Mouse (Mus musculus) midbrain, postnatal 0 days (tissue): ENCODE results near the gene Atxn1l. TPM values are rescaled to one million over a fixed set of nuclear protein-coding genes. Genes with fewer than 3 reads are reported as not detected.
"Not testable (repeated sequence)": the region's sequence is repeated elsewhere in the genome, so short reads cannot be mapped to it uniquely, and the experiment has no call there.

Experiments used
- ATAC-seq: fragments of 200-750 bp; cut with Nextera tagmentation; 2 replicates; pipeline ENCODE4 v1.8.0; 2017; ENCODE audit warnings: moderate number of reproducible peaks, mild to moderate bottlenecking, moderate TSS enrichment, moderate library complexity; ENCODE audit not compliant: low FRiP score
- DNase-seq: peaks from one replicate; pipeline ENCODE4 v3.0.0-alpha.2; 2015; ENCODE audit warnings: low spot score
- H3K27ac ChIP-seq: fragments of 300-500 bp; sonication (generic); 2 replicates; pipeline ENCODE4 v1.5.1; 2014; ENCODE audit warnings: low read depth, mild to moderate bottlenecking, low read length, mixed read lengths
- H3K27me3 ChIP-seq: fragments of 300-500 bp; sonication (generic); 2 replicates; pipeline ENCODE4 v1.6.1; 2014; ENCODE audit warnings: low read length, control low read depth, mixed read lengths; ENCODE audit not compliant: insufficient read depth
- H3K36me3 ChIP-seq: fragments of 300-500 bp; sonication (generic); 2 replicates; pipeline ENCODE4 v1.6.1; 2014; ENCODE audit warnings: low read length, control low read depth, mixed read lengths; ENCODE audit not compliant: insufficient read depth
- H3K4me1 ChIP-seq: fragments of 300-500 bp; sonication (generic); 2 replicates; pipeline ENCODE4 v1.6.1; 2014; ENCODE audit warnings: mild to moderate bottlenecking, control low read depth, antibody characterized with exemption, low read length, mixed read lengths; ENCODE audit not compliant: insufficient read depth
- H3K4me2 ChIP-seq: fragments of 300-500 bp; sonication (generic); 2 replicates; pipeline ENCODE4 v1.6.1; 2014; ENCODE audit warnings: low read depth, mild to moderate bottlenecking, low read length, mixed read lengths; ENCODE audit not compliant: poor library complexity, severe bottlenecking
- H3K4me3 ChIP-seq: fragments of 300-500 bp; sonication (generic); 2 replicates; pipeline ENCODE4 v1.5.1; 2014; ENCODE audit warnings: low read depth, mild to moderate bottlenecking, low read length, moderate library complexity
- H3K9ac ChIP-seq: fragments of 300-500 bp; sonication (generic); replicated peaks from 2 replicates; pipeline ENCODE4 v1.6.1; 2014; ENCODE audit warnings: mild to moderate bottlenecking, low read length, moderate library complexity, mixed read lengths; ENCODE audit not compliant: poor library complexity, severe bottlenecking
- H3K9me3 ChIP-seq: fragments of 300-500 bp; sonication (generic); 2 replicates; pipeline ENCODE4 v1.6.1; 2016; ENCODE audit warnings: low read length, control low read depth
- CTCF ChIP-seq: IDR thresholded peaks from 2 replicates; pipeline ENCODE4 v1.5.1; 2016; ENCODE audit warnings: antibody characterized with exemption, mild to moderate bottlenecking
- WGBS: fragments of 180-500 bp; shearing (Covaris S2); extraction: QIAGEN DNeasy Blood & Tissue Kit; methylation state at CpG from one replicate; pipeline ENCODE4 v1.1.7; 2014; 5-methylcytosine and 5-hydroxymethylcytosine counted together
- polyA plus RNA-seq: library from polyadenylated mRNA; unstranded; fragments of >200 nt; fragmentation: Nextera tagmentation; extraction: Ambion mirVana; gene quantifications from 2 replicates; pipeline ENCODE4 v1.2.1, GENCODE M21; 2015
- total RNA-seq: library from RNA; depleted of rRNA; stranded (reverse); fragments of >200 nt; gene quantifications from 2 replicates; pipeline ENCODE4 v1.2.3, GENCODE M21; 2014

Gene Atxn1l
- total and polyA plus RNA-seq, 2 experiments from 2014 or later, result 3.9 to 12.4 TPM

GRCm38 (mm10) chr8:109756849-109757248 is 19.3 kb upstream of the Atxn1l start:
- Histone ChIP-seq H3K9me3 (no peaks in the 10 kb centered on the region), H3K36me3 (no peaks in the 10 kb centered on the region), H3K9ac (no peak overlapping the region), H3K4me1 (no peaks in the 10 kb centered on the region), H3K4me2 (no peak overlapping the region), H3K4me3 (no peak overlapping the region), H3K27me3 (no peaks in the 10 kb centered on the region), H3K27ac (no peak overlapping the region)
- WGBS, result 68% methylated on average over 3 of the region's 3 CpGs
- ATAC-seq, result no peak
- TF ChIP-seq CTCF, result no peak
- DNase-seq, result no peak

GRCm38 (mm10) chr8:109755554-109755953 is 18.0 kb upstream of the Atxn1l start:
- not testable (repeated sequence) for ATAC-seq, H3K4me3 ChIP-seq, H3K36me3 ChIP-seq, H3K9me3 ChIP-seq, H3K27me3 ChIP-seq, H3K27ac ChIP-seq, H3K4me1 ChIP-seq, H3K4me2 ChIP-seq, H3K9ac ChIP-seq, DNase-seq
- 82% methylated on average over 4 of the region's 4 CpGs for WGBS

GRCm38 (mm10) chr8:109754696-109755095 is 17.2 kb upstream of the Atxn1l start:
- ATAC-seq (no peak), DNase-seq (no peak)
- Histone ChIP-seq H3K27me3 (no peaks in the 10 kb centered on the region), H3K4me3 (no peak overlapping the region), H3K9ac (no peak overlapping the region), H3K4me2 (no peak overlapping the region), H3K27ac (no peak overlapping the region), H3K36me3 (no peaks in the 10 kb centered on the region), H3K9me3 (no peaks in the 10 kb centered on the region), H3K4me1 (no peaks in the 10 kb centered on the region)
- TF ChIP-seq CTCF, result no peak
- WGBS, result 87% methylated on average over 8 of the region's 8 CpGs

- no peaks in the 10 kb centered on the region for H3K36me3 ChIP-seq
- no peak overlapping the region for H3K27ac ChIP-seq
- no peaks in the 10 kb centered on the region for H3K4me1 ChIP-seq
- WGBS, result 92% methylated on average over 20 of the region's 20 CpGs
- TF ChIP-seq CTCF, result no peak
- H3K4me3 ChIP-seq, result no peak overlapping the region
- ATAC-seq (no peak), DNase-seq (no peak)
- no peaks in the 10 kb centered on the region for H3K9me3 ChIP-seq
- H3K9ac ChIP-seq, result no peak overlapping the region
- H3K27me3 ChIP-seq, result no peaks in the 10 kb centered on the region
- no peak overlapping the region for H3K4me2 ChIP-seq
Observed at GRCm38 (mm10) chr8:109751731-109752485, 14.4 kb upstream of the Atxn1l start.

- 83% methylated on average over 12 of the region's 12 CpGs for WGBS
- H3K36me3 ChIP-seq, result no peaks in the 10 kb centered on the region
- no peak for ATAC-seq
- H3K27ac ChIP-seq, result no peak overlapping the region
- H3K9ac ChIP-seq, result no peak overlapping the region
- TF ChIP-seq CTCF, result no peak; the same call in 1 of the 2 replicates
- no peaks in the 10 kb centered on the region for H3K4me1 ChIP-seq
- no peaks in the 10 kb centered on the region for H3K27me3 ChIP-seq
- H3K4me3 ChIP-seq, result no peak overlapping the region
- no peaks in the 10 kb centered on the region for H3K9me3 ChIP-seq
- no peak for DNase-seq
- H3K4me2 ChIP-seq, result no peak overlapping the region
Observed at GRCm38 (mm10) chr8:109750699-109751098, 13.2 kb upstream of the Atxn1l start.

GRCm38 (mm10) chr8:109750274-109750673 is 12.7 kb upstream of the Atxn1l start:
- Histone ChIP-seq H3K4me2 (no peak overlapping the region), H3K36me3 (no peaks in the 10 kb centered on the region), H3K9ac (no peak overlapping the region), H3K9me3 (no peaks in the 10 kb centered on the region), H3K4me3 (no peak overlapping the region), H3K4me1 (no peaks in the 10 kb centered on the region), H3K27me3 (no peaks in the 10 kb centered on the region), H3K27ac (no peak overlapping the region)
- no peak for ATAC-seq
- DNase-seq, result no peak
- 74% methylated on average over 5 of the region's 5 CpGs for WGBS
- no peak for TF ChIP-seq CTCF
